Mouse (Mus musculus) erythroblast, embryonic 14.5 days (primary cell): ENCODE results near the gene Vamp9. TPM values are rescaled to one million over a fixed set of nuclear protein-coding genes. Genes with fewer than 3 reads are reported as not detected.

ENCODE experiments used
- H3K27me3 ChIP-seq: 2 replicates; pipeline ENCODE4 v1.6.1; 2012; ENCODE audit warnings: inconsistent platforms; ENCODE audit not compliant: control insufficient read depth
- H3K36me3 ChIP-seq: 2 replicates; pipeline ENCODE4 v1.6.1; 2012; ENCODE audit warnings: mild to moderate bottlenecking, inconsistent platforms; ENCODE audit not compliant: control insufficient read depth
- H3K4me1 ChIP-seq: 2 replicates; pipeline ENCODE4 v1.6.1; 2012; ENCODE audit warnings: inconsistent platforms; ENCODE audit not compliant: control insufficient read depth
- H3K4me3 ChIP-seq: replicated peaks from 2 replicates; pipeline ENCODE3; 2012; ENCODE audit warnings: moderate library complexity, mild to moderate bottlenecking, inconsistent platforms
- H3K9me3 ChIP-seq: 2 replicates; pipeline ENCODE4 v1.6.1; 2012; ENCODE audit warnings: low read length, inconsistent platforms, mixed read lengths; ENCODE audit not compliant: control insufficient read depth
- GATA1 ChIP-seq: IDR thresholded peaks from 2 replicates; pipeline ENCODE4 v1.6.1; 2012; ENCODE audit warnings: low read length, inconsistent platforms, mixed read lengths
- TAL1 ChIP-seq: IDR thresholded peaks from 3 replicates; pipeline ENCODE4 v1.6.1; 2012; ENCODE audit warnings: low read length, inconsistent platforms, mixed read lengths
- polyA plus RNA-seq: library from polyadenylated mRNA; stranded (reverse); fragments of >175 nt; gene quantifications from 2 replicates; pipeline ENCODE4 v1.2.3, GENCODE M21; 2012

The Vamp9 gene
- polyA plus RNA-seq, 1 experiment, result not detected

DNA sequence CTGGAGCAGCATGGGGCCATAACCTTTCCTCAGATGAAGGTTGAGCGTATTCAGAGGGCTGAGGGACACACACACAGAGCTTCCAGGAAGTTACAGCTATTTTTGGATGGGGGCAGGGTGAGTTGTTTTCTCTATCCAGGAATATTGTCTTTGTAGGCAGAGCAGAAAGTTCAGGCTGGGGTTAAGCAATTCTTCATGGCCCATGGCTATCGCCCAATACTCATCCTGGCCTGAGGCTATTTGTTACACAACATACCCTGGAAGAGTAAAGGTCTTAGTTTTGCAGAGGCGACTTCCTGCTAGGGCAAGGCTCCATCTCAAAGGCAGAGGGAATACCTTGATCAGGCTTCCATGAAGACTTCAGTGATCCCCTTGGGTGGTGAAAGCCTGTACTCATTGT is 88.1 kb downstream of the Vamp9 start:
- no peaks in the 10 kb centered on the region for H3K9me3 ChIP-seq
- H3K27me3 ChIP-seq, result no peaks in the 10 kb centered on the region
- no peak for TF ChIP-seq GATA1
- TF ChIP-seq TAL1, result no peak

DNA sequence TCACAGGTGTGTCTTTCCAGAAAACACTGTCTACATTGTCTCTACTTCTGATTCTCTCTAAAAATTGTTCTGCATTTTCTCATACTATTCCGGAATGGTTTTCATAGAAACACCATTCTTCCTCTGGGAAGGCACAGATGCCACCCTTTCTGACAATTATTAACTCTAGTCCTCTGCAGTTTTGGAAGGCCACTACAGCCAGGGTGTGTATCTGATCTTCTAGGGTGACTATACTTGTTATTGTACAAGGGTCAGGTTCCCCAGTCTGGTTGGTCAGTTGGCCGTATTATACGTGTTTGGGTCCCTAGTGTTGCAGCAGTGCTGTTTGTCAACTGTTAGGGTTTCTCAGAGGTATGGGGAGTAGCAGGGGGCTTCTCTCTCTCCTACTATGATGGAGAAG is 88.6 kb downstream of the Vamp9 start:
- Histone ChIP-seq H3K4me3 (no peak overlapping the region), H3K9me3 (no peaks in the 10 kb centered on the region), H3K4me1 (no peaks in the 10 kb centered on the region), H3K27me3 (no peaks in the 10 kb centered on the region), H3K36me3 (no peaks in the 10 kb centered on the region)
- no peak for TF ChIP-seq GATA1
- TF ChIP-seq TAL1, result no peak

More for the DNA sequence above, 88.1 kb downstream of the Vamp9 start:
- Histone ChIP-seq H3K4me3 (no peak overlapping the region), H3K4me1 (no peaks in the 10 kb centered on the region), H3K36me3 (no peaks in the 10 kb centered on the region)

DNA sequence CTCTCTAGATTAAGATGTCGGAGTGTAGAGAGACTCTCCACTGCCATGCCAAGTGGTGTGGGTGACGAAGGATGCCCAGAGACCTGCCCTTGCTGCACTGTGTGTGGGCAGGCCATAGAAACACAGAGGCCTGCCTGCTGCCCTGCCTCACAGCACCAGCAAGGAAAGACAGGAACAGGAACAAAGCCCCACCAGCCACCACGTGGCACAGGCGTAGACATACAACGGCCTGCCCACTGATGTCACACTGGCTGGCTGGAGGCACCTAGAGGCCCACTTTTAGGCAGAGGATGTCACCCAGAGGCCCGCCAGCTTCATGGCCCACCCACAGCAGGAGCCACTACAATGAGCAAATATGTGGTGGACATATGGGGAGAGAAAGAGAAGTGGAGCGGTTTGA is 94.0 kb downstream of the Vamp9 start:
- Histone ChIP-seq H3K36me3 (no peaks in the 10 kb centered on the region; the same call in 1 of the 2 replicates), H3K4me3 (no peak overlapping the region), H3K9me3 (peaks cover 3% of the 10 kb centered on the region), H3K27me3 (no peaks in the 10 kb centered on the region), H3K4me1 (peaks cover 17% of the 10 kb centered on the region)
- TF ChIP-seq TAL1, result no peak
- no peak for TF ChIP-seq GATA1

- Histone ChIP-seq H3K4me3 (no peak overlapping the region), H3K4me1 (peaks cover 21% of the 10 kb centered on the region), H3K27me3 (no peaks in the 10 kb centered on the region), H3K36me3 (no peaks in the 10 kb centered on the region; the same call in 1 of the 2 replicates), H3K9me3 (peaks cover 3% of the 10 kb centered on the region)
- TF ChIP-seq GATA1, result no peak
- TF ChIP-seq TAL1, result no peak
These were observed 94.4 kb downstream of the Vamp9 start for GRCm38 (mm10) chr5:100000500-100000899.

Other genes with a start within 250 kb of the Vamp9 start
- gene Rasgef1b, start 177.2 kb upstream of the Vamp9 start, polyA plus RNA-seq, result 0.04 and 0.10 TPM in 2 replicates
- gene Hnrnpd, start 72.7 kb downstream of the Vamp9 start, polyA plus RNA-seq, result 47.2 and 60.2 TPM in 2 replicates
- 1.8 and 1.9 TPM in 2 replicates for gene 4930524J08Rik, start 72.8 kb downstream of the Vamp9 start, polyA plus RNA-seq
- gene Hnrnpdl, start 133.4 kb downstream of the Vamp9 start, polyA plus RNA-seq, result 12.5 and 13.3 TPM in 2 replicates
- gene Enoph1, start 133.7 kb downstream of the Vamp9 start, polyA plus RNA-seq, result 0.43 and 0.55 TPM in 2 replicates